Mouse (Mus musculus) myocyte (in vitro differentiated cells): ENCODE results near the gene Raet1e. TPM values are rescaled to one million over a fixed set of nuclear protein-coding genes. Genes with fewer than 3 reads are reported as not detected.
"Not testable (repeated sequence)": the region's sequence is repeated elsewhere in the genome, so short reads cannot be mapped to it uniquely, and the experiment has no call there.

ENCODE experiments used
- H3K27me3 ChIP-seq: one replicate; pipeline ENCODE4 v1.6.1; 2011; ENCODE audit not compliant: control insufficient read depth, insufficient read depth, insufficient read length
- H3K36me3 ChIP-seq: one replicate; pipeline ENCODE4 v1.6.1; 2011; ENCODE audit not compliant: control insufficient read depth, insufficient read depth
- H3K4me2 ChIP-seq: one replicate; pipeline ENCODE4 v1.6.1; 2011; ENCODE audit warnings: low read depth, control low read depth
- H3K4me3 ChIP-seq: one replicate; pipeline ENCODE4 v1.5.1; 2011; ENCODE audit warnings: mild to moderate bottlenecking, control low read depth, moderate library complexity
- H3K79me2 ChIP-seq: one replicate; pipeline ENCODE4 v1.6.1; 2011; ENCODE audit not compliant: control insufficient read depth, insufficient read depth
- H3ac ChIP-seq: one replicate; pipeline ENCODE4 v1.6.1; 2011; ENCODE audit not compliant: control insufficient read depth, insufficient read length
- CEBPB ChIP-seq: IDR thresholded peaks from 2 replicates; pipeline ENCODE4 v1.6.1; 2011; ENCODE audit warnings: mild to moderate bottlenecking, moderate library complexity; ENCODE audit not compliant: poor library complexity, insufficient read depth, severe bottlenecking
- polyA plus RNA-seq: library from polyadenylated mRNA; unstranded; fragments of >200 nt; fragmentation: generic; extraction: Trizol; gene quantifications from one replicate; pipeline ENCODE4 v1.2.1, GENCODE M21; 2012; ENCODE audit warnings: missing spikeins

The Raet1e gene
- polyA plus RNA-seq, 1 experiment: 22.0 TPM

DNA sequence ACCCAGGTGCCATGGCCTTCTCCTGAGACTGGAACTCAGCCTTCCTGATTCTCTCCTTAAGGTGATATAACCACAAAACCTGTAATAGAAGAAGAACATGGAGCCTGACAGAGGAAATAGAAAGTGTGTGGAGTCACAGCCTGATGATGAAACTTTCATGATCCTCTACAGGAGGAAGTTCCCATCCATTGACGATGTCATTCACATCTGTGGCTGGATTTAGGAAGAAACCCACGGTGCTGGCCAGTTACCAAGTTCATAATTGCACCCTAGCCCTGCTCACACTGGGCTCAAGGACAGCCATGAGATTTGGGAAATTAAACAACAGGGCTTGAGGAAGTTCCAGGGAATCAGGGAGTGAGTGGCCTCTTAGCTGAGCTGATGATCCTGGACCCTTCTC lies 7.7 kb downstream of the Raet1e start:
- not testable (repeated sequence) for H3K36me3 ChIP-seq, H3K4me2 ChIP-seq, H3K4me3 ChIP-seq

GRCm38 (mm10) chr10:22167061-22167460 lies 8.7 kb downstream of the Raet1e start:
- H3K27me3 ChIP-seq, H3K4me3 ChIP-seq, H3ac ChIP-seq, H3K4me2 ChIP-seq, H3K79me2 ChIP-seq, H3K36me3 ChIP-seq: not testable (repeated sequence)

More for the DNA sequence above, 7.7 kb downstream of the Raet1e start:
- peak; percentile 49; the same call in 1 of the 2 replicates for TF ChIP-seq CEBPB
- H3K79me2 ChIP-seq, H3K27me3 ChIP-seq, H3ac ChIP-seq: not testable (repeated sequence)

DNA sequence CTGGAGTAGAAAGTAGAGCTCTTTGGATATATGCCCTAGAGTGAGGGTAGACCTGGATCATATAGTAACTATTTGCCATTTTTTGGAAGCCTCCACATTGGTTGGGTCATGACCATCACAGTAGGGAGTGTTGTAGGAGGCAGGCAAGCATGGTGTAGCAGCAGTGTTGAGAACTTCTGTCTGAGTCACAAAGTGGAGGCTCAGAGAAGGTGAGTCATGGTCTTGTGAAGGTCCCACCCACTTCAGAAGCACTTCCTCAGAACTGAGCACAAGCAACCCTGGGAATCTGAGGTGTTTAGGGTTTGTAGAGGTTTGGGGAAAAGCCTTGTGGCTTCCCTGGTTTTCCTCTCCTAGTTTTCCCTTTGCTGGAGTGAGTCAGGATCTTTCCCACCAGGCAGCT lies 10.7 kb downstream of the Raet1e start:
- H3K27me3 ChIP-seq, H3K4me3 ChIP-seq, H3ac ChIP-seq, H3K36me3 ChIP-seq, H3K79me2 ChIP-seq: not testable (repeated sequence)
- peak overlapping the region; percentile 38 for H3K4me2 ChIP-seq

- H3ac ChIP-seq, H3K4me3 ChIP-seq, H3K79me2 ChIP-seq, H3K27me3 ChIP-seq, H3K36me3 ChIP-seq, H3K4me2 ChIP-seq: not testable (repeated sequence)
Observed at GRCm38 (mm10) chr10:22172431-22173334, 14.3 kb downstream of the Raet1e start.

- H3K4me3 ChIP-seq: not testable (repeated sequence)
Observed at GRCm38 (mm10) chr10:22173335-22174189, 15.2 kb downstream of the Raet1e start.

DNA sequence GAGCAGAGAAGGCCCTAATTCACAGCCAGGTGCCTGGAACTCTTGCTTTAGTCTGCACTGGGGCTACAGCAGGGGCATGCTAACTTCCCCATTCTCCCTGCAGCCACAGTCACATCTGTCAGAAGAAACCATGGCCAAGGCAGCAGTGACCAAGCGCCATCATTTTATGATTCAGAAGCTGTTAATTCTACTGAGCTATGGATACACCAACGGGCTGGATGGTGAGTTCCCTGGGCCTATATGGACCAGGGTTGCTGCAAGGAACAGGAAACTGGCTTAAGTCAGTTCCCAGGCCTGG lies 15.8 kb downstream of the Raet1e start:
- not testable (repeated sequence) for H3K4me3 ChIP-seq, H3K79me2 ChIP-seq, H3ac ChIP-seq, H3K27me3 ChIP-seq, H3K4me2 ChIP-seq, H3K36me3 ChIP-seq

More at GRCm38 (mm10) chr10:22173335-22174189, 15.2 kb downstream of the Raet1e start:
- not testable (repeated sequence) for H3K79me2 ChIP-seq, H3K36me3 ChIP-seq, H3K27me3 ChIP-seq, H3ac ChIP-seq, H3K4me2 ChIP-seq

- not testable (repeated sequence) for H3K27me3 ChIP-seq, H3K4me2 ChIP-seq, H3K4me3 ChIP-seq, H3K79me2 ChIP-seq, H3K36me3 ChIP-seq, H3ac ChIP-seq
Observed at GRCm38 (mm10) chr10:22176515-22176914, 18.1 kb downstream of the Raet1e start.

DNA sequence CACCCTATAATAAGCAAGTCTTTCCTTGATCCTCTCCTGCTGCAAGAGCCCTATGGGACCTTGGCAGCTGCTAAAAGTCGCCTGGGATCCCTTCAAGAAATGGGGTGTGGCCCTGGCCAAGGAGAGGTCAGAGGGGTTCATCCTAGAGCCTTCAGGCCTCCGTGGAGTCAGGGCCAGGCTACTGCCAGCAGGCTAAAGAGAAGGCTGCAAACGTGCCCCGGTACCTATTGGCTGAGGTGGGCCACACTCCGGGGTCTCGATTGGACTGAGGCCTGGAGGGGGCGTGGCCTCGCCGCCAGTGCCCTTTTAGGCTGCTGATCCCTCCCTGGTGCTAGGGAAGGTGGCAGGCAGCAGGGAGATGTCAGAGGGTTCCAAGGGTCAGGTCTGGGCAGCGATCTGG lies 32.7 kb downstream of the Raet1e start:
- not testable (repeated sequence) for H3K4me3 ChIP-seq, H3K79me2 ChIP-seq, H3ac ChIP-seq, H3K27me3 ChIP-seq, H3K4me2 ChIP-seq, H3K36me3 ChIP-seq

- H3K27me3 ChIP-seq, H3K79me2 ChIP-seq, H3ac ChIP-seq, H3K36me3 ChIP-seq, H3K4me2 ChIP-seq, H3K4me3 ChIP-seq: not testable (repeated sequence)
Observed at GRCm38 (mm10) chr10:22201352-22201751, 43.0 kb downstream of the Raet1e start.

DNA sequence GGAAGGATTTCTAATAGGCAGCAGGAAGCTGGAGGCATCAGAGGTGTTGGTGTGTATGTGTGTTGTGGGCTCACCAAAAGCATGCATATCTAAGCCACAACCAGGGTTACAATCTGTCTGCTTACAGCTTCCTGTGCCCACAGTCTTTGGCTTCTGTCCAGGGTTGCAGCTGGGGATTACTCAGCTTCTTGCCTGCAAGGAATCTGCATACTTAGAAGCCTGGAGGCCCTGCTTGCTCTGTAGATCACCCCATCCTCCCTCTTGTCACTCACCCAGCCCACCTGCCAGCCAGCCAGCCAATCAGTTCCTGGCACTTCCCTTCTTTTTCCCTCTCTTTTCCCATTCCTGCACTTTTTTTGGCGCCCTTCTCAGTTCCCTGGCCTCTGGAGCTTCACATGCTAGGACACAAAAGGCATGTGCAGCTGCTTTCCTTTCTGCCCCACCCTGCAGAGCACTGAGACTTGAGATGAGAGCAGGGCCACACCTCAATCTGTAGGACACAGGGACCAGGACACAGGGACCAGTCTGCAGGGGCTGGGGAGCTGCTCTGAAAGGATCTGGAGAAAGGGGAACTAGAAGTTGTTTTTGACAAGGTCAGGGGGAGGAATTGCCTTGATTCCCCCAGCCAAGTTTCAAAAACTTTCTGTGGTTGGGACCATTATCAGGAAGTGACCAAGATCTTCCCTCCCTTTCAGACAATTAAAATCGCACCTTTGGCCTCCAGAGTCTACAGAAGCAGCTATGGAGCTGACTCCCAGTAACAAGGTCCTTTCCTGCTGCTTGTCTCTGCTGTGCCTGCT lies 44.6 kb downstream of the Raet1e start:
- not testable (repeated sequence) for H3K4me2 ChIP-seq, H3ac ChIP-seq, H3K79me2 ChIP-seq, H3K36me3 ChIP-seq, H3K27me3 ChIP-seq, H3K4me3 ChIP-seq

DNA sequence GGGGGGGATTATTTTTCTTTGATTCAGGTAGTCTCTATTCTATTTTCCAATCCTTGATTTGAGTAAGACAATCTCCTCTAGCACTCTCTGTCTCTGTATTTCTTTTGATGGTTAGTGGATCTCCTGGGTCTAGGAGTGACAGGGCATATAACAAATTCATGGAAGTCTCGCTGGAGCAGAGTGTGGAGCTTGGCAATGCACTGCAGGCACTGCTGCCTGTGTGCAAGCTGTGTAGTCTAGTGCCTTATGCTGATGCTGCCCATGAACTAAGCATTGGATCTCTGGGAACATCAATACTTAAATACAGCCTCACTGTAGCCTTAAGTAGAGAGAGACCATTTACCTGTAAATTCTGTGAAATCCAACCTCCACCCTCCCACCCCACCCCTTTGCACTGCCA lies 48.1 kb downstream of the Raet1e start:
- not testable (repeated sequence) for H3K27me3 ChIP-seq, H3ac ChIP-seq

More for the DNA sequence above, 48.1 kb downstream of the Raet1e start:
- not testable (repeated sequence) for H3K36me3 ChIP-seq, H3K79me2 ChIP-seq, H3K4me2 ChIP-seq, H3K4me3 ChIP-seq
